Mouse (Mus musculus) kidney, adult 2 months (tissue): Measurements from ENCODE around the gene Wwc2. TPM values are rescaled to one million over a fixed set of nuclear protein-coding genes. Genes with fewer than 3 reads are reported as not detected.

Experiments used
- DNase-seq: peaks from one replicate; pipeline ENCODE4 v3.0.0; 2021
- H3K27ac ChIP-seq: fragments of 200-500 bp; 2 replicates; pipeline ENCODE4 v1.5.1; 2012; ENCODE audit warnings: low read depth, low read length, control low read depth, inconsistent platforms; ENCODE audit not compliant: insufficient read depth
- H3K27me3 ChIP-seq: fragments of 200-500 bp; replicated peaks from 2 replicates; pipeline ENCODE4 v1.6.1; 2012; ENCODE audit warnings: mild to moderate bottlenecking, moderate library complexity, low read length, inconsistent platforms; ENCODE audit not compliant: control insufficient read depth, insufficient read depth
- H3K36me3 ChIP-seq: fragments of 200-500 bp; 2 replicates; pipeline ENCODE4 v1.6.1; 2012; ENCODE audit warnings: mild to moderate bottlenecking, moderate library complexity, low read length, inconsistent platforms; ENCODE audit not compliant: control insufficient read depth, insufficient read depth
- H3K4me1 ChIP-seq: fragments of 200-500 bp; 2 replicates; pipeline ENCODE4 v1.6.1; 2011; ENCODE audit warnings: low read length; ENCODE audit not compliant: control insufficient read depth, insufficient read depth
- H3K4me3 ChIP-seq: fragments of 200-500 bp; 2 replicates; pipeline ENCODE4 v1.5.1; 2011; ENCODE audit warnings: mild to moderate bottlenecking, low read depth, low read length, control low read depth; ENCODE audit not compliant: insufficient read depth
- CTCF ChIP-seq: fragments of 200-500 bp; conservative IDR thresholded peaks from 2 replicates; pipeline ENCODE4 v1.5.1; 2011; ENCODE audit warnings: low read depth, mild to moderate bottlenecking, control low read depth, low read length, moderate library complexity, mixed read lengths; ENCODE audit not compliant: insufficient read depth, insufficient read length
- POLR2A ChIP-seq: fragments of 200-500 bp; IDR thresholded peaks from one replicate; pipeline ENCODE4 v1.6.1; 2011; ENCODE audit warnings: low read depth, low read length, control low read depth
- WGBS: fragments of 180-500 bp; shearing (Covaris S2); methylation state at CpG from one replicate; pipeline ENCODE4 v1.1.7; 2018; 5-methylcytosine and 5-hydroxymethylcytosine counted together
- polyA plus RNA-seq: library from polyadenylated mRNA; depleted of rRNA; stranded (reverse); fragments of >200 nt; gene quantifications from 2 replicates; pipeline ENCODE4 v1.2.3, GENCODE M21; 2012

The Wwc2 gene
- polyA plus RNA-seq, 1 experiment = 20.4 TPM

DNA sequence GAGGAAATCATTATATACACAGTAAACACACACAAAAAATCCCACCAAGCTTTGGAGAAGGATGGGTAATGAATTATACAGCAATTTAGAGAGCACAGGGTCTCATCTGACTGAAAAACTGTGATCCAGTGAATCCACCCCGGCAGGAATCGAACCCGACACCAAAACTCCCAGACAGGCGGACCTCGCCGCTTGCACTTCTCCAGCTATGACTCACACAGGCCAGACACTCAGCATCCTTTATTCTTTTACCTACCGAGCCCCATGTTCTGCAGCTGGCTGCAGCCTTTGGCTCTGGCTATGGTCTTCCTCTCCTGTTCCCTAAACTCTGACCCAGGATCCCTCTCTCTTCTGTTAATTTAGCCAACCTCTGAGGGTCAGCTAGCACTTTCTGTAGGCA is 85.5 kb downstream of the Wwc2 start:
- H3K36me3 ChIP-seq = no peaks in the 10 kb centered on the region
- TF ChIP-seq CTCF = no peak
- no peak for TF ChIP-seq POLR2A
- no peak for DNase-seq
- no peaks in the 10 kb centered on the region for H3K27me3 ChIP-seq
- WGBS = 90% methylated on average over 7 of the region's 7 CpGs
- H3K27ac ChIP-seq = no peak overlapping the region
- no peak overlapping the region for H3K4me3 ChIP-seq
- H3K4me1 ChIP-seq = 0 out of 2 replicates have a peak, but pooled peaks cover 3% of the 10 kb centered on the region

DNA sequence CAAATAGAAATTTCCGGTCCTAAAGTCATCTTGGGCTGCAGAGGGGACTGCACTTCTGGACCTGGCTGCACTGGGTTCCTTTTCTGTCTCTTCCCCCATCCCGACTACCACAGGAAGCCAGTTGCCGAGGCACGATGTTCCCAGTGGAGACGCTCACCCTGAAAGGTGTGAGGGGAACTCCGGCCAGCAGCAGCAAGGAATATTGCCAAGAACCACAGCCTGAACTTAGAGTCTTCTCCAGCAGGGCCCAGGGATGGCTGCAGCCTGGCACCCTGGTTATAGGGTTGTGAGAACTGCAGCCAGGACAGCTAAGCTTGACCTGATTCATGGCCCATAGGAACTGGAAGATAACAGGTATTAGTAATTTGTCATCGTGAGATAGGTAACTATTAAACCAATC is 86.7 kb downstream of the Wwc2 start:
- TF ChIP-seq CTCF (no peak), POLR2A (no peak)
- no peak overlapping the region for H3K27ac ChIP-seq
- 23% methylated on average over 7 of the region's 7 CpGs for WGBS
- no peaks in the 10 kb centered on the region for H3K36me3 ChIP-seq
- DNase-seq = peak; percentile 48
- H3K27me3 ChIP-seq = no peaks in the 10 kb centered on the region
- no peak overlapping the region for H3K4me3 ChIP-seq
- 0 out of 2 replicates have a peak, but pooled peaks cover 3% of the 10 kb centered on the region for H3K4me1 ChIP-seq

DNA sequence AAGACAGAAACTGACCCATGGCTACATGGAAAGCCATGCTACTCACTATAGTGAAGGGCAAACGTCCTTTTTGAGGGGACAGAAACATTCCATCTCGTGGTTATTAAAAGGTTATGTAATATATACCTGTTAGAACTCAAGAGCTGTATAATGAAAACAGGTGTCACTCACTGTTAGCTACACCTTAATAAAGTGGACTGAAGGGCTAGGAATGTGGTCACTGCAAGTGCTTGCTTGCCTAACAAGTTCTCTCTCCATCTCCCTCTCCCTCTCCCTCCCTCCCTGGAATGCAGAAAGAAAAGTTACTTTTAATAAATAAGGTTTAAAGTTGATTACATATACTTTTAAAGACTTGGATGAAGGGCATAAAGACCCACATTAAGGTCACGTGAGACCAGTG is 88.0 kb downstream of the Wwc2 start:
- Histone ChIP-seq H3K4me1 (0 out of 2 replicates have a peak, but pooled peaks cover 3% of the 10 kb centered on the region), H3K27ac (no peak overlapping the region), H3K27me3 (no peaks in the 10 kb centered on the region), H3K4me3 (no peak overlapping the region), H3K36me3 (0 out of 2 replicates have a peak, but pooled peaks cover 1% of the 10 kb centered on the region)
- WGBS = 80% methylated on average over 3 of the region's 3 CpGs
- no peak for TF ChIP-seq CTCF
- no peak for TF ChIP-seq POLR2A
- no peak for DNase-seq

DNA sequence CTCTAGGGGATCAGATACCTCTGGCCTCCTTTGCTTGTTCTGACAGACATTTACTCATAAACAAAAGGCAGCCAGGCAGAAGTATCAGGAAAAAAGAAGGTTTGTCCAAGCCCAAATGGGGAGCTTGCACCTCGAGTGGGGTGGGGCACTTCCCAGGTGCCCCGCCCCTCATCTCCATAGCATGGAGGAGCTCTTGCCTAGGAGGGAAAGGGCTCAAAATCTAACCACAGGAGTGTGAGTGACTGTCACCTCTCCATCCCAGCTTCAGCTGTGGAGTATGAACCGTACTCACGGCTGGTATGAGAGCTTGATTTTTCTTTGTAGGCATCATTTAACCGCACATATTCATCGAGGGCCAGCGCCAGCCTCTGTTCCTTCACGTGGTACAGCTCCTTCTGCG is 90.4 kb downstream of the Wwc2 start:
- no peaks in the 10 kb centered on the region for H3K27me3 ChIP-seq
- 0 out of 2 replicates have a peak, but pooled peaks cover 3% of the 10 kb centered on the region for H3K4me1 ChIP-seq
- no peak overlapping the region for H3K27ac ChIP-seq
- H3K4me3 ChIP-seq = no peak overlapping the region
- 0 out of 2 replicates have a peak, but pooled peaks cover 1% of the 10 kb centered on the region for H3K36me3 ChIP-seq
- TF ChIP-seq CTCF (no peak), POLR2A (no peak)
- WGBS = 91% methylated on average over 9 of the region's 9 CpGs
- no peak for DNase-seq

DNA sequence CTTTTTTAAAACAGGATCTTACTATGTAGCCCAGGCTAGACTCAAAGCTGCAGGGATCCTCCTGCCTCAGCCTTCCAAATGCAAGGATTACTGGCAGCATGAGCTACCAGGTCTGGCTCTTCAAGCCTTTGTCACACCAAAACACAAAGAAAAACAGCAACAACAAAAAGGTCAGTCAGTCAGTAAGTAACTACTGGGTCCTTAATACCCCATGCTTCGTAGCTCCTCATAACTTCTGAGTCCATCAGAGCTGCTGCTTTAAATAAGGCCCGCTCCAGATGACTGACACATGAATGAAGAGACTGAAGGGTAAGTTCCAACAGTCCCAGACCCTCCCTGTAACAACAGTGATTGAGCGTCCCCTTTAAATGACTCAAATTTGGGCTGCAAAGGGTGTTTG is 90.8 kb downstream of the Wwc2 start:
- 0 out of 2 replicates have a peak, but pooled peaks cover 1% of the 10 kb centered on the region for H3K36me3 ChIP-seq
- WGBS = 98% methylated on average over 3 of the region's 3 CpGs
- no peak overlapping the region for H3K4me3 ChIP-seq
- no peaks in the 10 kb centered on the region for H3K27me3 ChIP-seq
- H3K4me1 ChIP-seq = 0 out of 2 replicates have a peak, but pooled peaks cover 3% of the 10 kb centered on the region
- DNase-seq = no peak
- TF ChIP-seq POLR2A (no peak), CTCF (no peak)
- no peak overlapping the region for H3K27ac ChIP-seq

DNA sequence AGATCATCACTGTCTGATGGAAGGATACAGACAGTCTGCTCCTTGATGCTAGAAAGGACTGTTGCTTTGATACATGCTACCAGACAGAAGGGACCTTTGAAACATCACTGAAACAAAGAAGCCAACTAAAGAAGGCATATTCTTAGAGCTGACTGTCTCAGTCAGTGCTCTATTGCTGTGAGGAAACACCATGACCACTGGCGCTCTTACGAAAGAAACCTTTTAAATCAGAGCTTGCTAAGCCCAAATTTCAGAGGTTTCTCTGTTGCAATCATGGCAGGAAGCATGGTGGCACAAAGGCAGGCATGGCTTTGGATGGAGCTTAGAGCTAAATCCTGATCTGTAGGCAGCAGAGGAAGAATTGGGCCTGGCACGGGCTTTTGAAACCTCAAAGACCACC is 98.3 kb downstream of the Wwc2 start:
- H3K36me3 ChIP-seq = no peaks in the 10 kb centered on the region
- over 99% methylated on average over 3 of the region's 3 CpGs for WGBS
- no peak for DNase-seq

DNA sequence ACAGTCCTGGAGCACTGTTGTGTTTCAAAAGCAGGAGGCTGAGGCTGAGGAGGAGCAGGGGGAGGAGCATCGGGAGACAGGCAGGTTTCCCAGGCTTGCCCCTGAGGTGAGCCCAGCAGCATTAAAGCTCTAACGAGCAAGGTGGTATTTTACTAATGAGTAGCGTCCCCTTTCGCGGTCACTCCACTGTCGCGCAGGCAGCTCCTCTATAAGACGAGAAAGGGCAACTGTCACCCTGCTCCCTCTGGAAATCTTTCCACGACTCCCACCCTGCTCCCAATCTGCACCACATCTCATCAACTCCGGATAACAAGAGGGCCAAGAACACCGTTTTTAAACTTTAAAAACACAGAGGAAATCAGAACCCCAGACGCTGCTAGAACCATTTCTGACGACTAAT is 99.1 kb downstream of the Wwc2 start:
- TF ChIP-seq POLR2A = no peak
- Histone ChIP-seq H3K4me1 (0 out of 2 replicates have a peak, but pooled peaks cover 2% of the 10 kb centered on the region), H3K27me3 (no peaks in the 10 kb centered on the region), H3K36me3 (no peaks in the 10 kb centered on the region), H3K4me3 (no peak overlapping the region), H3K27ac (no peak overlapping the region)
- DNase-seq = no peak
- WGBS = 62% methylated on average over 13 of the region's 13 CpGs

More for the DNA sequence above, 98.3 kb downstream of the Wwc2 start:
- Histone ChIP-seq H3K27ac (no peak overlapping the region), H3K4me1 (0 out of 2 replicates have a peak, but pooled peaks cover 2% of the 10 kb centered on the region), H3K27me3 (no peaks in the 10 kb centered on the region), H3K4me3 (no peak overlapping the region)
- TF ChIP-seq POLR2A (no peak), CTCF (no peak)

DNA sequence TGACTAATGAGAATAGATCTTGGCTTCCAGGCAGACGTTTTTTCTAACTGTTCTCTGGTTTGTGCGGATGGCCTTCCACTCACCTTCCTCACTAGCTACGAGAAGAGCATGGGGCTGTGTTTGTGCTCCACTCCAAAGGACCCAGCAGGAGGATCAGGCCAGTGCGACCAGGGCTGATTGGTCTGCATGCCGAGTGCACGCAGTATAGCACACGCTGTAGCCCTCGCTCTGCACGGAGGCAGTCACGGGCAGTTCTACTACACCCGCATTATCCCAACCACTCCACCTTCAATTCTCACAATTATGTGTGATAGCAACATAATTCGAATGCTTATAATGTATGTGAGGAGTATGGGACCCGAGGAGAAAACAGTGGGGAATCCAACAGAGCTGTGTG is 99.9 kb downstream of the Wwc2 start:
- H3K4me1 ChIP-seq = 0 out of 2 replicates have a peak, but pooled peaks cover 2% of the 10 kb centered on the region
- H3K27ac ChIP-seq = no peak overlapping the region
- WGBS = 85% methylated on average over 13 of the region's 13 CpGs
- H3K27me3 ChIP-seq = no peaks in the 10 kb centered on the region
- peaks cover 2% of the 10 kb centered on the region; the same call in 1 of the 2 replicates for H3K36me3 ChIP-seq
- TF ChIP-seq POLR2A (no peak), CTCF (no peak)
- no peak for DNase-seq
- no peak overlapping the region for H3K4me3 ChIP-seq
